Mouse (Mus musculus): Measurements from ENCODE around the gene Bcas3.

Bcas3 gene

DNA sequence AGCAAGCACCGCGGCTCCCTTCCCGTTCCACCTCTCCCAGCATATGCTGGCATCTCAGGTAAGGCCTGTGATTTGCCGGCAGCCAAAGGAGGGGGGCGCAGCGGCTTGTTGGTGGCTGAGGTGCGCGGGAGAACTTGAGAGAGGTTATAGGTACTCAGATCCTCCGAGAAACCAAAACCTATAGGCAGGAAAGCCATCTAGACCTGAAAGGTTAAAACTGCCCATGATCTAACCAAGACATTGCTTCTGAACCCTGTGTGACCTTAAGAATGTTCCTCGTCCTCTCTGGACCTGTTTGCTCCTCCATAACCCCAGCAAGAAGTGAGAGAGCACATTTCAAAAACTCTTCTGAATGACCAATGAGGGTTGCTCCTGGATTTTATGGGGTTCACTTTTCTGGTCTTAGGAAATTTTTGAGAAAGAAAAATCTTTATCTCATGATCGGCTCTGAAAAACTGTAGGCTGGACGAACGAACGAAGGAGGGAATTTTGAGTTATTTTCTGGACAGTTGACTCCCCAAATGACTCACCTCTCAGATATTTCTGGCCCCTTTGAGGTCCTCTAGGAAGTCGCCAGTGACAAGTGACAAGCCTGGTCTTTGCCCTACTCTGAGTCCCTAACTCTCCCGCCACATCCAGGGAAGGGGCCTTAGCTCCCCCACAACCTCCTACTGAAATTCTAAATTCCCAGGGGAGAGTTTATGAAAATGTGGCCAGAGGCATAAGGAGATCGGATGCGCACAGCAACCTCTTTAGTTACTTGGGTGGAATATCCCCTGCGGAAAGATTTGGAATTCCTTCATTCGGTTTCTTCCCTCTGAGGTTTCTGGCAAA lies 485.7 kb downstream of the Bcas3 start:
- peaks cover 1% of the 10 kb centered on the region for H3K27me3 ChIP-seq (ENCODE audit: control insufficient read depth, insufficient read depth, low read length, poor library complexity, severe bottlenecking)
- H3K36me3 ChIP-seq (ENCODE audit: control insufficient read depth, insufficient read depth, low read length, poor library complexity, severe bottlenecking), result no peaks in the 10 kb centered on the region
- no peak for DNase-seq (ENCODE audit: low read depth, low spot score)

DNA sequence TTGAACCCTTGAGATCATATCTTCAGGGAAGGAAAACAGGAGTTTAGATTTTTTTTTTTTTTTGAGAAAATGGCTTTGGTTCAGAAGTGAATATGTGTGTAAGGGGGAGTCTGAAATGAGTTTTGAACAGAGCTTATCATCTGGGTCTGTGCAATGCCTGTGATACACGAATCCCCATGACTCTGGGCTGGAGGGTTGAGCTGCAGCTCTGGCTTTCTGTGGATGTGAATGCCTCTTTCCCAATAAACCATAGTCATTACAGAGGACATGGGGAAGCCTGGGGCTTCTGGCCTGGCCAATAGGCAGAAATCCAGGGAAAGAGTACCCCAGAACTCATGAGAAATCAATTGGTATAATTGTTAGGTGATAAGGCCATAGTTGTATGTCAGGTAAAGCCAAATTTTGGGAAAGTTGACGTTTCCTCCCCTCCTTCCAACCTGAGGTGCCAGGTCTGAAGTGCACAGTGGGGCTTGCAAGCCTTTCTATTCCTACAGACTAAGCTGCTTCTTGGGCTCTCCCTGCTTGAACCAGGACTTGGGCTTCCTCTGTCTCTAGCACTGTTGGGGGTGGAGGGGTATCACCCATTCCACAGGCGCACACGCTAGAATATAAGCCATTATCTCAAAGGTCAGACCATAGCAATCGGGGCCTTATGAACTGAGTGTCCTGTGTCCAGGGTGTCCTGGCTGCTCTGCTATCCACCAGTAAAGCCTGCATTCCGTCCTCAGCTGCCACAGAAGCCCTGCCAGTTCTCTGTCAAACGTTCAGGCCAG lies 486.5 kb downstream of the Bcas3 start:
- DNase-seq (ENCODE audit: low read depth, low spot score), result no peak
- H3K36me3 ChIP-seq (ENCODE audit: control insufficient read depth, insufficient read depth, low read length, poor library complexity, severe bottlenecking), result no peaks in the 10 kb centered on the region

DNA sequence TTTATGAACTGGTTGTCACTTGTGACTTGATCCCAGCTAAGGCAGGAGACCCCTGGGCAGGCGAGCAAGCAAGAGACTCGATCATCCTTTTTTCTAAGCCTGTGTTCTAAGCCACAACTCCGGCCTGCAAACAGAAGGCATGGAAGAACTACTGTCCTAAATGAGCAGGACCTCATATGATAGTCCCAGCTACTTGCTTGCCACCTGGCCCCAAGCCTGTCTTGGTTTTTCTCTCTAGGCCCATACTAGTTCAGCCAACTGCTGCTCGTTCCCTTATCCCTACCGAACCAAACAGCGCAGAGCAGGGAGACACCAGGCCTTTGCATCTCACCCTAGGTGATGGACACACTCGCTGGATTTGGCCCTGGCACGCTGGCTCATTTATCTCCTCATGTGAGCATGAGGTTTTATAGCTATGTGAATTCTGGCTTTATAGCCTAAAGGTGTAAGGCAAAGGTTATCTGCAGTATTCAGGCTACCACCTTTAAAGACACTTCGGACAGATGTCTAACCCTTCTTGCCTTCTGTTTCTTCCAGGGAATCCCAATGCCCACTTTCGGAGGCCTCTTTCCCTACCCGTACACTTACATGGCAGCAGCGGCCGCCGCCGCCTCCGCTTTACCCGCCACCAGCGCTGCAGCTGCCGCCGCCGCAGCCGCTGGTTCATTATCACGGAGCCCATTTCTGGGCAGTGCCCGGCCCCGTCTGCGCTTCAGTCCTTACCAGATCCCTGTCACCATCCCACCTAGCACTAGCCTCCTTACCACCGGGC lies 487.2 kb downstream of the Bcas3 start:
- Histone ChIP-seq H3K27me3 (ENCODE audit: control insufficient read depth, insufficient read depth, low read length, poor library complexity, severe bottlenecking) (peaks cover 1% of the 10 kb centered on the region), H3K36me3 (ENCODE audit: control insufficient read depth, insufficient read depth, low read length, poor library complexity, severe bottlenecking) (no peaks in the 10 kb centered on the region)
- DNase-seq (ENCODE audit: low read depth, low spot score), result no peak

More for the DNA sequence above, 486.5 kb downstream of the Bcas3 start:
- H3K27me3 ChIP-seq (ENCODE audit: control insufficient read depth, insufficient read depth, low read length, poor library complexity, severe bottlenecking), result peaks cover 1% of the 10 kb centered on the region

DNA sequence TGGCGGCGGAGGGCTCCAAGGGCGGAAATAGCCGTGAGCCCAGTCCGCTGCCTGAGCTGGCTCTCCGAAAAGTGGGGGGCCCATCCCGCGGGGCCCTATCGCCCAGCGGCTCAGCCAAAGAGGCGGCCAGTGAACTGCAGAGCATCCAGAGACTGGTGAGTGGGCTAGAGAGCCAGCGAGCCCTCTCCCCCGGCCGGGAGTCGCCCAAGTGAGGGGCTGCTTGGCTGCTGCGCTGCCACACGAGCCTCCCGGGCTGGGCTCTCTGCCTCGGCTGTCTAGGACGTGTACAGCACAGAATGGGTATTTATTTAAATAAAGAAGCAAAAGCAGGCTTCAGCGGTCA lies 487.8 kb downstream of the Bcas3 start:
- no peak for DNase-seq (ENCODE audit: low read depth, low spot score)
- peaks cover 1% of the 10 kb centered on the region for H3K27me3 ChIP-seq (ENCODE audit: control insufficient read depth, insufficient read depth, low read length, poor library complexity, severe bottlenecking)
- H3K36me3 ChIP-seq (ENCODE audit: control insufficient read depth, insufficient read depth, low read length, poor library complexity, severe bottlenecking), result no peaks in the 10 kb centered on the region

DNA sequence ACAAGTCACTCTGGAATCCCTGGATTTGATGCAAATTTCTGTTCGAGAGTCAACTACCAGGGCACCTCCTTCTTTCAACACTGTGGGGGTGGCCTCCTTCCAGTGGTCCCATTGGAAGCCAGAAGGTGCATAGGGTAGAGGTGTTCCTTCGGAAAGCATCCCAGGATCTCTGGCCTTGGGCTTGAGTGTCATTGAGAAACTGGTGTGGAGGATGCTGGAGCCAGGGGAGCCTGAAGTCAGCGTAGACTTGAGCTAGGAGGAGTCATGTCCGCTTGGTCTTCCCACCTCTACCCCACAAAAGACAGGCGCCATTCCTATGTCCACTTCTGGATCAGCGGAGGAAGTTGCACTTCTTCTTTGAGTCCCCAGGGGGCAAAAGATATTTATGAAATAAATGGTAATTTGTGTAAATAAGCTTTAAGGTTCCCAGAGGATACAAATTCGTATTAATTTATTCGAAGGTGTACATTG lies 488.3 kb downstream of the Bcas3 start:
- no peak for DNase-seq (ENCODE audit: low read depth, low spot score)
- Histone ChIP-seq H3K27me3 (ENCODE audit: control insufficient read depth, insufficient read depth, low read length, poor library complexity, severe bottlenecking) (peaks cover 1% of the 10 kb centered on the region), H3K36me3 (ENCODE audit: control insufficient read depth, insufficient read depth, low read length, poor library complexity, severe bottlenecking) (no peaks in the 10 kb centered on the region)

DNA sequence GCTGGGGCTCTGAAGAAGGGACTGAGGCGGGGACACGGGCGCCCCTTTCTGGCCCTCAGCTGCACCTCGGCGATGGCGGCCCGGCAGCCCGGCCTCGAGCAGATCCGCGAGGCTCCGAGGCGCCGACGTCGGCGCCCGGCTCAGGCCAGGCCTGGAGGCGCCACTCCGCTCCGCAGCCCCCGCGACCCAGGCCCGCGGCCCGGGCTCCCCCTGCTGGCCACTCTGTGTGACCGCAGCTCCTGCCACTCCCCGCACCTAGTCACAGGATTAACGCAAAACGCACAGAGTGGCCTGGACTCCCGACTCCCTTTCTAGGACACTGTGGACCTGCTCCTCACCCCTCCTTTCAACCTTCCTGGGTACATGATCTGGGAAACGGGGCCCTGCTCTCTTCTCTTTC lies 489.0 kb downstream of the Bcas3 start:
- H3K27me3 ChIP-seq (ENCODE audit: control insufficient read depth, insufficient read depth, low read length, poor library complexity, severe bottlenecking), result no peaks in the 10 kb centered on the region; the same call in none of the 2 replicates
- no peaks in the 10 kb centered on the region for H3K36me3 ChIP-seq (ENCODE audit: control insufficient read depth, insufficient read depth, low read length, poor library complexity, severe bottlenecking)
- peak; percentile 67 for DNase-seq (ENCODE audit: low read depth, low spot score)

DNA sequence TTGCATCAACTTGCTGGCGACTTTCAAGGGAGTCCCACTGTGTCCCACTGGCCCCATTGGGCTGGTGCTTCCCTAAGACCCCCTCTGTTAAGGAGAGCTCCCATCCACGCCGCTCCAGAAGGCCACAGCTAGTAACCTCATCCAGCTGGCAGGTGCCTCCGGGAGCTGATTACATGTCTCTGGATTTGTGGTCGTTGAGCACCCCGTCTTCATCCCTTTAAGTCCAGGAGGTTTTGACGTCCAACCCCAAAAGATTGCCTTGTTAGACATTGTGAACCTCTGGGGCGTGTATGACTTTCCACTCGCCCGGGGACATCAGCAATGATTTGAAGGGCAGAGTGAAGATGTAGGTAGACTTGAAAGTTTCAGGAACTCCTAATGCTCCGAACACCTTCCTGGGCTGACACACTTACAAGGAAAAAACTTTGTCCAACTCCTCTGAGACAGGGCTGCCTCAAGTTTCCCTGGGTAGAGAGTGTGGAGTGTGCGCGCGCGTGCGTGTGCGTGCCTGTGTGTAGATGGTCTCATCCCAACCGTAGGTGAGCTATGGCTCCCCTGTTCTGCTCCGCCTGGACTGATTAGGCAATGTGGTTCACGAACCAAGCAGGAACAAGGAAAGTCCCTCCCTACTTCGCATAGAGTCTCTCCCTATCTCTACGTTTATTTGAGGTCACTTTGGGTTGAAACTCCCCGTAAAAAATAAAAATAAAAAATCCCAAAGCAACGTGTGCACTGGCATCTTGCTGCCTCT lies 489.8 kb downstream of the Bcas3 start:
- DNase-seq (ENCODE audit: low read depth, low spot score), result no peak
- Histone ChIP-seq H3K27me3 (ENCODE audit: control insufficient read depth, insufficient read depth, low read length, poor library complexity, severe bottlenecking) (no peaks in the 10 kb centered on the region; the same call in 1 of the 2 replicates), H3K36me3 (ENCODE audit: control insufficient read depth, insufficient read depth, low read length, poor library complexity, severe bottlenecking) (no peaks in the 10 kb centered on the region)

DNA sequence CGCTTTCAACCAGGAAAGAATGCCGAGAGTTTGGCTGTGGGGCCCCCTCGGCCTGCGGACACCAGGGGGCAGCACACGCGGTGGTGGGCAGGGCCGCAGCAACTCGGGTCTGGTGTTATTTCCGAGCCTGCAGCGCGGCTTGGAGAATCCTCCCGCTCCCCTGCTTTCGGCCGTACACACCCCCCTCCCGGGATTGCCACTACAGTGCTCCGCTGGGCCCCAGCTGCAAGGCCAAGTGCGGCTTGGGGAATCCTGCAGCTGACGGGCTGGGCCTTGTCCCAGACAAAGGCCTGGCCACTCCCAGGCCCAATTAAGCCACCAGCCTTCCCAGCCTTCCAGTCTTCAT lies 490.4 kb downstream of the Bcas3 start:
- Histone ChIP-seq H3K27me3 (ENCODE audit: control insufficient read depth, insufficient read depth, low read length, poor library complexity, severe bottlenecking) (no peaks in the 10 kb centered on the region; the same call in 1 of the 2 replicates), H3K36me3 (ENCODE audit: control insufficient read depth, insufficient read depth, low read length, poor library complexity, severe bottlenecking) (no peaks in the 10 kb centered on the region)
- peak; percentile 77 for DNase-seq (ENCODE audit: low read depth, low spot score)

- Histone ChIP-seq H3K36me3 (ENCODE audit: control insufficient read depth, insufficient read depth, low read length, poor library complexity, severe bottlenecking) (no peaks in the 10 kb centered on the region), H3K27me3 (ENCODE audit: control insufficient read depth, insufficient read depth, low read length, poor library complexity, severe bottlenecking) (no peaks in the 10 kb centered on the region; the same call in 1 of the 2 replicates)
- DNase-seq (ENCODE audit: low read depth, low spot score), result peak; percentile 53
These were observed 491.4 kb downstream of the Bcas3 start for GRCm38 (mm10) chr11:85844144-85844965.

GRCm38 (mm10) chr11:85844971-85845370 lies 492.0 kb downstream of the Bcas3 start:
- H3K27me3 ChIP-seq (ENCODE audit: control insufficient read depth, insufficient read depth, low read length, poor library complexity, severe bottlenecking), result no peaks in the 10 kb centered on the region; the same call in 1 of the 2 replicates
- no peaks in the 10 kb centered on the region for H3K36me3 ChIP-seq (ENCODE audit: control insufficient read depth, insufficient read depth, low read length, poor library complexity, severe bottlenecking)

GRCm38 (mm10) chr11:85845921-85846320 lies 493.0 kb downstream of the Bcas3 start:
- Histone ChIP-seq H3K27me3 (ENCODE audit: control insufficient read depth, insufficient read depth, low read length, poor library complexity, severe bottlenecking) (no peaks in the 10 kb centered on the region), H3K36me3 (ENCODE audit: control insufficient read depth, insufficient read depth, low read length, poor library complexity, severe bottlenecking) (no peaks in the 10 kb centered on the region)
- no peak for DNase-seq (ENCODE audit: low read depth, low spot score)

More at GRCm38 (mm10) chr11:85844971-85845370, 492.0 kb downstream of the Bcas3 start:
- no peak for DNase-seq (ENCODE audit: low read depth, low spot score)

DNA sequence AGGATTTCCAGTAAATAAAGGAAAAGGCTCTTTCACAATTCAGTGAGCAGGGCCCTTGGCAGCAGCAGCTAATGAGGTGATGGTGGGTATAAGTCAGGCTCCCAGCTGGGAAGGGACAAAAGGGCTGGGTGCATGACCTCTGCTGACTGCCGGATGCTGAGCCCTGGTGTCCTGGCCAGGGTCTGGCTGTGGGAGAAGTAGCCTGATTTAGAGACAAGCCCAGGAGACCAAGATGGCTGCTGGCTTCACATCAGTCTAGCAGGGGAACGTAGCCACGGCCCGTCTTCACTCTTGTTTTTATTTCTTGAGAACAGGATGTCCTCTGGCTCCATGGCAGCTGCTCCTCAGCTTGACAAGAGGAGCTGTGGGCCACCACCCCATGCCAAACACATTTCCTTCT lies 493.5 kb downstream of the Bcas3 start:
- no peaks in the 10 kb centered on the region for H3K36me3 ChIP-seq (ENCODE audit: control insufficient read depth, insufficient read depth, low read length, poor library complexity, severe bottlenecking)
- DNase-seq (ENCODE audit: low read depth, low spot score), result no peak
- H3K27me3 ChIP-seq (ENCODE audit: control insufficient read depth, insufficient read depth, low read length, poor library complexity, severe bottlenecking), result no peaks in the 10 kb centered on the region

- no peaks in the 10 kb centered on the region for H3K36me3 ChIP-seq (ENCODE audit: control insufficient read depth, insufficient read depth, low read length, poor library complexity, severe bottlenecking)
These were observed 496.1 kb downstream of the Bcas3 start for GRCm38 (mm10) chr11:85849037-85849436.

More at GRCm38 (mm10) chr11:85849037-85849436, 496.1 kb downstream of the Bcas3 start:
- no peaks in the 10 kb centered on the region for H3K27me3 ChIP-seq (ENCODE audit: control insufficient read depth, insufficient read depth, low read length, poor library complexity, severe bottlenecking)
- DNase-seq (ENCODE audit: low read depth, low spot score), result peak; percentile 80
